Mouse (Mus musculus): ENCODE measurements around the gene Mrpl12. TPM values are rescaled to one million over a fixed set of nuclear protein-coding genes. Genes with fewer than 3 reads are reported as not detected.
A peak's percentile ranks its signal among the peaks of the same experiment; 100 is the strongest.

The Mrpl12 gene
- total RNA-seq (2021), result 100 to 1,000 TPM; 245 to 267 TPM
- long read RNA-seq, experiment 1, transcript Mrpl12-201 (5 exons, 1,316 nt), result major isoform, 222 of 248 reads
- long read RNA-seq, experiment 1, transcript Mrpl12-202 (4 exons, 768 nt), result minor isoform, 5 of 248 reads
- long read RNA-seq, experiment 1, partial matches to known transcripts, result 1 of 248 reads
- long read RNA-seq, experiment 1, other reads (novel, unspliced or antisense), result 20 of 248 reads
- long read RNA-seq, experiment 2, transcript Mrpl12-201 (5 exons, 1,316 nt), result major isoform, 136 of 154 reads
- long read RNA-seq, experiment 2, partial matches to known transcripts, result 2 of 154 reads
- long read RNA-seq, experiment 2, other reads (novel, unspliced or antisense), result 16 of 154 reads

GRCm38 (mm10) chr11:120484265-120484981, at the start of gene Mrpl12:
Gene Mrpl12, plus strand, starts transcription at chr11:120484613.
- peak; percentile 94 to 95 for DNase-seq

GRCm38 (mm10) chr11:120437152-120437856, 47.1 kb upstream of the Mrpl12 start, which contains the start of gene Nploc4:
Gene Nploc4, minus strand, starts transcription at chr11:120437708.
- peak; percentile 89 to 93 for DNase-seq

GRCm38 (mm10) chr11:120437857-120438385, 46.5 kb upstream of the Mrpl12 start:
- no peak for DNase-seq

GRCm38 (mm10) chr11:120442344-120442743, 42.1 kb upstream of the Mrpl12 start, which contains the start of gene Tspan10:
Gene Tspan10, plus strand, starts transcription at chr11:120442644.
- no peak for DNase-seq

- no peak for DNase-seq
Observed at GRCm38 (mm10) chr11:120442765-120443280, 41.6 kb upstream of the Mrpl12 start.

GRCm38 (mm10) chr11:120444106-120444505, 40.3 kb upstream of the Mrpl12 start:
- DNase-seq, result no peak

GRCm38 (mm10) chr11:120445475-120445874, 38.9 kb upstream of the Mrpl12 start:
- no peak for DNase-seq

- no peak for DNase-seq
Observed at GRCm38 (mm10) chr11:120447179-120447578, 37.2 kb upstream of the Mrpl12 start.

GRCm38 (mm10) chr11:120452246-120452645, 32.2 kb upstream of the Mrpl12 start:
- DNase-seq, result no peak

GRCm38 (mm10) chr11:120453306-120453705, 31.1 kb upstream of the Mrpl12 start, which contains the start of gene Pde6g:
Gene Pde6g, minus strand, starts transcription at chr11:120453500.
- DNase-seq, result no peak

GRCm38 (mm10) chr11:120454965-120455364, 29.4 kb upstream of the Mrpl12 start:
- DNase-seq, result no peak

- DNase-seq, result no peak
Observed at GRCm38 (mm10) chr11:120455413-120455812, 29.0 kb upstream of the Mrpl12 start.

GRCm38 (mm10) chr11:120457370-120457769, 27.0 kb upstream of the Mrpl12 start:
- DNase-seq, result no peak

GRCm38 (mm10) chr11:120457772-120458751, 26.4 kb upstream of the Mrpl12 start, which contains the start of the genes Oxld1 and Ccdc137:
Gene Oxld1, minus strand, starts transcription at chr11:120458068.
Gene Ccdc137, plus strand, starts transcription at chr11:120458115.
- DNase-seq, result peak; percentile 84 to 86

GRCm38 (mm10) chr11:120458847-120459597, 25.4 kb upstream of the Mrpl12 start:
- no peak for DNase-seq

GRCm38 (mm10) chr11:120463536-120463935, 20.9 kb upstream of the Mrpl12 start:
- DNase-seq, result no peak

GRCm38 (mm10) chr11:120464365-120464764, 20.0 kb upstream of the Mrpl12 start:
- DNase-seq, result no peak

- DNase-seq, result peak in 1 of 2 experiments; percentile 23
Observed at GRCm38 (mm10) chr11:120465521-120465920, 18.9 kb upstream of the Mrpl12 start.

- peak; percentile 94 to 97 for DNase-seq
Observed at GRCm38 (mm10) chr11:120467051-120467735, 17.2 kb upstream of the Mrpl12 start, which contains the start of gene Arl16. Gene Arl16, minus strand, starts transcription at chr11:120467607.
